Mouse (Mus musculus) CH12.LX (cell line): Measurements from ENCODE around the gene Thap8. TPM values are rescaled to one million over a fixed set of nuclear protein-coding genes. Genes with fewer than 3 reads are reported as not detected.

Source experiments
- DNase-seq: peaks from one replicate; pipeline ENCODE4 v3.0.0-alpha.2; 2013; ENCODE audit errors: extremely low read depth
- H3K27ac ChIP-seq: 2 replicates; pipeline ENCODE4 v1.5.1; 2012; ENCODE audit warnings: low read depth, mild to moderate bottlenecking, control low read depth, moderate library complexity; ENCODE audit not compliant: insufficient read depth
- H3K27me3 ChIP-seq: replicated peaks from 2 replicates; pipeline ENCODE3; 2012; ENCODE audit warnings: inconsistent platforms
- H3K36me3 ChIP-seq, 2 experiments: replicated peaks in 1 of 2; 2 replicates each; pipeline versions ENCODE3 to v1.6.1; 2012; ENCODE audit warnings: inconsistent platforms in 1 of 2, low read length in 1 of 2, mild to moderate bottlenecking in 1 of 2, mixed read lengths in 1 of 2, moderate library complexity in 1 of 2; ENCODE audit not compliant: control insufficient read depth in 1 of 2, insufficient read depth in 1 of 2
- H3K4me1 ChIP-seq, 2 experiments: 2 replicates each; pipeline ENCODE4 v1.6.1; 2012; ENCODE audit warnings: inconsistent platforms in 1 of 2, moderate library complexity in 1 of 2; ENCODE audit not compliant: insufficient read depth in 2 of 2, control insufficient read depth in 1 of 2
- H3K4me2 ChIP-seq: 2 replicates; pipeline ENCODE4 v1.6.1; 2012; ENCODE audit warnings: low read depth, mild to moderate bottlenecking, control low read depth; ENCODE audit not compliant: poor library complexity, insufficient read depth, severe bottlenecking
- H3K4me3 ChIP-seq, 3 experiments: fragments of 150-350 bp in 1 of 3; sonication (generic) in 1 of 3; replicated peaks in 1 of 3; 2 replicates each; pipeline versions ENCODE3 to v1.5.1; 2011 to 2012; ENCODE audit warnings: low read depth in 2 of 3, low read length in 2 of 3, mild to moderate bottlenecking in 2 of 3, moderate library complexity in 2 of 3, control low read depth in 1 of 3, improper control_type of control experiment in 1 of 3, inconsistent platforms in 1 of 3, mixed read lengths in 1 of 3; ENCODE audit not compliant: poor library complexity in 1 of 3
- H3K79me2 ChIP-seq: replicated peaks from 2 replicates; pipeline ENCODE4 v1.6.1; 2012; ENCODE audit warnings: mild to moderate bottlenecking, moderate library complexity; ENCODE audit not compliant: control insufficient read depth, poor library complexity, insufficient read depth, severe bottlenecking; ENCODE audit errors: extremely low read depth
- H3K9ac ChIP-seq: 2 replicates; pipeline ENCODE4 v1.6.1; 2012; ENCODE audit warnings: low read depth, mild to moderate bottlenecking, control low read depth, moderate library complexity; ENCODE audit not compliant: insufficient read depth
- H3K9me3 ChIP-seq: replicated peaks from 2 replicates; pipeline ENCODE3; 2012; ENCODE audit warnings: low read length, inconsistent platforms, mixed read lengths
- BHLHE40 ChIP-seq: IDR thresholded peaks from 2 replicates; pipeline ENCODE4 v1.6.1; 2011; ENCODE audit warnings: mild to moderate bottlenecking, low read depth, low read length, improper control_type of control experiment
- CHD1 ChIP-seq: IDR thresholded peaks from 2 replicates; pipeline ENCODE4 v1.6.1; 2012; ENCODE audit warnings: low read depth, low read length, improper control_type of control experiment, inconsistent platforms
- GABPA ChIP-seq: IDR thresholded peaks from 2 replicates; pipeline ENCODE4 v1.6.1; 2012; ENCODE audit warnings: low read depth, low read length, improper control_type of control experiment, inconsistent platforms; ENCODE audit not compliant: insufficient replicate concordance
- IRF4 ChIP-seq: IDR thresholded peaks from 2 replicates; pipeline ENCODE4 v1.6.1; 2014; ENCODE audit warnings: low read depth, mild to moderate bottlenecking, inconsistent platforms, low read length, improper control_type of control experiment
- JUN ChIP-seq: IDR thresholded peaks from 2 replicates; pipeline ENCODE4 v1.6.1; 2011; ENCODE audit warnings: low read depth, mild to moderate bottlenecking, low read length, improper control_type of control experiment, moderate library complexity; ENCODE audit not compliant: insufficient read depth
- KAT2A ChIP-seq: IDR thresholded peaks from 2 replicates; pipeline ENCODE4 v1.6.1; 2012; ENCODE audit warnings: low read length, improper control_type of control experiment, inconsistent platforms; ENCODE audit not compliant: insufficient replicate concordance
- MAFK ChIP-seq: IDR thresholded peaks from 2 replicates; pipeline ENCODE4 v1.6.1; 2011; ENCODE audit warnings: low read length, improper control_type of control experiment; ENCODE audit not compliant: insufficient replicate concordance
- MAX ChIP-seq: IDR thresholded peaks from 2 replicates; pipeline ENCODE4 v1.6.1; 2011; ENCODE audit warnings: low read length, improper control_type of control experiment
- MAZ ChIP-seq: IDR thresholded peaks from 2 replicates; pipeline ENCODE4 v1.6.1; 2012; ENCODE audit warnings: low read depth, mild to moderate bottlenecking, inconsistent platforms, low read length, improper control_type of control experiment, moderate library complexity
- MXI1 ChIP-seq: IDR thresholded peaks from 2 replicates; pipeline ENCODE4 v1.6.1; 2011; ENCODE audit warnings: mild to moderate bottlenecking, low read depth, low read length, improper control_type of control experiment
- PAX5 ChIP-seq: IDR thresholded peaks from 2 replicates; pipeline ENCODE4 v1.6.1; 2012; ENCODE audit warnings: low read length, inconsistent platforms, mixed read lengths
- RAD21 ChIP-seq: IDR thresholded peaks from 2 replicates; pipeline ENCODE4 v1.6.1; 2011; ENCODE audit warnings: low read depth, mild to moderate bottlenecking, low read length, improper control_type of control experiment, moderate library complexity
- RCOR1 ChIP-seq: conservative IDR thresholded peaks from 2 replicates; pipeline ENCODE4 v1.6.1; 2012; ENCODE audit warnings: low read depth, mild to moderate bottlenecking, inconsistent platforms, low read length, improper control_type of control experiment
- SIN3A ChIP-seq: IDR thresholded peaks from 2 replicates; pipeline ENCODE4 v1.6.1; 2012; ENCODE audit warnings: low read length, improper control_type of control experiment, inconsistent platforms
- SMC3 ChIP-seq: IDR thresholded peaks from 2 replicates; pipeline ENCODE4 v1.6.1; 2011; ENCODE audit warnings: low read depth, low read length, improper control_type of control experiment
- TBP ChIP-seq: conservative IDR thresholded peaks from 2 replicates; pipeline ENCODE4 v1.6.1; 2011; ENCODE audit warnings: low read depth, low read length, improper control_type of control experiment
- TCF12 ChIP-seq: IDR thresholded peaks from 2 replicates; pipeline ENCODE4 v1.6.1; 2014; ENCODE audit warnings: low read depth, mild to moderate bottlenecking, inconsistent platforms, low read length, improper control_type of control experiment
- UBTF ChIP-seq: IDR thresholded peaks from 2 replicates; pipeline ENCODE4 v1.6.1; 2012; ENCODE audit warnings: low read depth, mild to moderate bottlenecking, inconsistent platforms, low read length, improper control_type of control experiment, moderate library complexity
- ZC3H11A ChIP-seq: IDR thresholded peaks from 2 replicates; pipeline ENCODE4 v1.6.1; 2012; ENCODE audit warnings: low read depth, mild to moderate bottlenecking, inconsistent platforms, low read length, improper control_type of control experiment
- ZKSCAN1 ChIP-seq: IDR thresholded peaks from 2 replicates; pipeline ENCODE4 v1.6.1; 2012; ENCODE audit warnings: low read depth, inconsistent platforms, low read length, improper control_type of control experiment, borderline replicate concordance
- ZMIZ1 ChIP-seq: IDR thresholded peaks from 2 replicates; pipeline ENCODE4 v1.6.1; 2012; ENCODE audit warnings: low read depth, mild to moderate bottlenecking, inconsistent platforms, low read length, improper control_type of control experiment
- ZNF384 ChIP-seq: IDR thresholded peaks from 2 replicates; pipeline ENCODE4 v1.6.1; 2012; ENCODE audit warnings: low read depth, low read length, improper control_type of control experiment, inconsistent platforms
- dilution Hi-C: fragments of 300-500 bp; cut with MboI; formaldehyde crosslinking; loops from 2 replicates; pipeline ENCODE4 v1.14.3; 2020; ENCODE audit warnings: low sequenced_read_pairs; ENCODE audit not compliant: extremely low pct_unique_long_range_greater_than_20kb, extremely low pct_ligation_motif_present
- in situ Hi-C: fragments of 300-500 bp; cut with MboI; formaldehyde crosslinking; loops from 3 replicates; pipeline ENCODE4 v1.14.3; 2019; ENCODE audit warnings: low sequenced_read_pairs, low pct_ligation_motif_present, low pct_unique_long_range_greater_than_20kb, mixed read lengths
- polyA plus RNA-seq: library from polyadenylated mRNA; unstranded; fragments of >175 nt; gene quantifications from 2 replicates; pipeline ENCODE4 v1.2.1, GENCODE M21; 2012; ENCODE audit warnings: low read depth; ENCODE audit not compliant: insufficient read length
- total RNA-seq, 2 experiments: library from RNA; depleted of rRNA; stranded (reverse); fragments of 300-350 nt in 1 of 2; fragments of >200 nt in 1 of 2; gene quantifications; 2 replicates each; pipeline ENCODE4 v1.2.3; 2012 to 2014

Thap8 gene
- total and polyA plus RNA-seq, 3 experiments = 0.23 to 0.38 TPM; not detected in 1

DNA sequence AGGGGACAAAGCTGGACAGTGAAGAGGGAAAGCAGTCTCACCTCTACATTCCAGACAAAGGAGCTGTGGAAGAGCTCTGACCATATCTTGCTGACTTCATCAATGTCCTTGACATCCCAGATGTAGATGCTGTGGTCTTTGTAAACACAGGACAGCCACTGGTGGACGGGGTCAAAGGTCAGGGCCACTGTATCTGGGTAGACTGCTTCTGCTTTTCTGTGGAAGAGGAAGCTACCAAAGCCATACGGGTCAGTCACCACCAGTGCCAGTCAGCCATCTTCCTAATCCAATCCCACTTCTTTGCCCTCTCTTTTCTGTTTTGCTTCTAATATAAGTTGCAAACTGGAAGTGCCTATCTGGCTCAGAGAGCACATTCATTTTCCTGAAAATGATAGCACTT, 14.9 kb upstream of the Thap8 start:
- no peak overlapping the region for H3K4me2 ChIP-seq
- no peak for TF ChIP-seq GABPA
- TF ChIP-seq ZC3H11A = no peak
- no peak for TF ChIP-seq IRF4
- no peak for TF ChIP-seq ZKSCAN1
- TF ChIP-seq, all 38 proteins: peak for 0
- Histone ChIP-seq H3K27ac (no peak overlapping the region), H3K36me3 (peaks cover 58 to 86% of the 10 kb centered on the region in 2 experiments), H3K27me3 (no peaks in the 10 kb centered on the region), H3K9ac (no peak overlapping the region), H3K9me3 (no peaks in the 10 kb centered on the region), H3K4me3 (no peak overlapping the region), H3K4me1 (peaks cover 0 to 5% of the 10 kb centered on the region in 2 experiments; a peak in 2 of 4 replicates), H3K79me2 (no peaks in the 10 kb centered on the region)
- dilution Hi-C loops (no loop called here), in situ Hi-C loops (no loop called here)
- no peak for DNase-seq

- DNase-seq = no peak
- Histone ChIP-seq H3K9ac (no peak overlapping the region), H3K4me1 (peaks cover 0 to 5% of the 10 kb centered on the region in 2 experiments; a peak in 2 of 4 replicates), H3K36me3 (peaks cover 63 to 87% of the 10 kb centered on the region in 2 experiments)
- TF ChIP-seq CHD1 = no peak
- no peak for TF ChIP-seq MAX
- TF ChIP-seq MAZ = no peak
- no peak for TF ChIP-seq BHLHE40
- no peak for TF ChIP-seq KAT2A
- TF ChIP-seq GABPA = no peak
- no peak for TF ChIP-seq ZMIZ1
- TF ChIP-seq RAD21 = no peak
- no peak for TF ChIP-seq SIN3A
- TF ChIP-seq PAX5 = no peak
- TF ChIP-seq ZKSCAN1 = no peak
- no peak for TF ChIP-seq ZNF384
- no peak for TF ChIP-seq MAFK
- TF ChIP-seq TCF12 = no peak
- TF ChIP-seq TBP = no peak
- TF ChIP-seq UBTF = no peak
- no peak for TF ChIP-seq JUN
- no peak for TF ChIP-seq RCOR1
- no peak for TF ChIP-seq SMC3
- TF ChIP-seq MXI1 = no peak
- TF ChIP-seq, all 38 proteins: peak for 0
- H3K4me2 ChIP-seq = no peak overlapping the region
- in situ Hi-C loops (no loop called here), dilution Hi-C loops (no loop called here)
- H3K4me3 ChIP-seq = no peak overlapping the region
- no peaks in the 10 kb centered on the region for H3K9me3 ChIP-seq
- H3K79me2 ChIP-seq = no peaks in the 10 kb centered on the region
- H3K27me3 ChIP-seq = no peaks in the 10 kb centered on the region
- no peak overlapping the region for H3K27ac ChIP-seq
Observed at GRCm38 (mm10) chr7:30265531-30265930, 14.4 kb upstream of the Thap8 start.
